Mouse (Mus musculus) megakaryocyte-erythroid progenitor cell, adult 5 weeks (primary cell): Measurements from ENCODE around the gene Olfr1211. TPM values are rescaled to one million over a fixed set of nuclear protein-coding genes. Genes with fewer than 3 reads are reported as not detected.

Experiments
- polyA plus RNA-seq: library from polyadenylated mRNA; stranded (reverse); fragments of >175 nt; gene quantifications from 2 replicates; pipeline ENCODE4 v1.2.3, GENCODE M21; 2012

The Olfr1211 gene
- polyA plus RNA-seq = 0.02 and 0.03 TPM in 2 replicates

DNA sequence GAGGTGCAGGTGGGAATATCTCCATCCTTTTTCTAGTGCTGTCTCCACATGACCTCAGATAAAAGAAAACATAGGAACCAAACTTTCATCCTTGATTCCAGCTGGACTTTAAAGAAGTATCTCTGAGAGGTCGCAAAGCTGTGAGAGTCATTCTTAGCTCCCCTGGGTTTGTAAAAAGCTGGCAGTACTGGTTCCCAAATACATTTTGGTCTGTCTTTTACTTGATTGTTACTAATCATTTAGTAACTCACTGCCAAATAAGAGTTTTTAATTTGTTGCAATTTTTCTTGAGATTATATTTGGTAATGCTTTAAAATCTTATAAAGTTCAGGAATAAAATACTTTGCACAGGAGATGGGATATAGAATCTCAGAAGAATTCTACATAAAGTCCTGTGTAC is at the start of gene Olfr1211:
Gene Olfr1211 (minus strand): TSS at position 101 of the 400 bp plus-strand sequence.

DNA sequence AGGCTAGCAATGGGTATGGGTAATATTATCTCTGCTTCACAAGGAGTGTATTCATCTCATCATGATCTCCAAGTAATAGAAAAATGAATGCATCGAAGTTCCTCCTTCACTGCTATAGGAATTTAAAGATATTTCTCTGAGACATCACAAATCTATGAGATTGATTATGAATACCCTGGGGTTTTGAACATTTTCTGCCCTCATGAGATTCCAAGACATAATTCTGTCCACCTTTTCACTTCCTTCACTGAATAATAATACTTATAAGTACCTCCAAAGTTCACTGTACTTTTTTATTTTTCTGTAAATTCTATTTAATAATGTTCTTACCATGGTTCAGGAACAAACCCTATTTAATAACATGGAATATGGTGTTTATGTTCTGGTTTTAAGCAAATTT is 42.3 kb upstream of the Olfr1211 start, which contains the start of gene Gm13762:
Gene Gm13762 (minus strand): TSS at position 101 of the 400 bp plus-strand sequence.

DNA sequence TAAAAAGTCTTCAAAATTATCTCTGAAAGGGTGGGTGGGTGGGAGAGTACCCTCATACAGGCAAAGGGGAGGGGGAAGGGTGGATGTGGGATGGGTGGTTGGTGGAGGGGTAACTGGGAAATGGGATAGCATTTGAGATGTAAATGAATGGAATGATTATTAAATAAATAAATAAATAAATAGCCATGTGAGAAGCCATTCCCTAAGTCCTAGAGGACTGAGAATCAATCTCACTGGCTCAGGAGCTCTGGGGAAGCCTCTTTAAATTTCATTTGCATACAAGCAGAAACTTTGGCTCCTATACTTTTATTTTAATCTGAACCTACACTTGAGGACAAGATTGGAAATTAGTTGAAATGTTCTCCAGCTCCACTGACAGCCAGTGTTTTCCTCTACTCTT is 15.8 kb upstream of the Olfr1211 start, which contains the start of gene Olfr1212:
Gene Olfr1212 (plus strand): TSS at position 301 of the 400 bp plus-strand sequence.

DNA sequence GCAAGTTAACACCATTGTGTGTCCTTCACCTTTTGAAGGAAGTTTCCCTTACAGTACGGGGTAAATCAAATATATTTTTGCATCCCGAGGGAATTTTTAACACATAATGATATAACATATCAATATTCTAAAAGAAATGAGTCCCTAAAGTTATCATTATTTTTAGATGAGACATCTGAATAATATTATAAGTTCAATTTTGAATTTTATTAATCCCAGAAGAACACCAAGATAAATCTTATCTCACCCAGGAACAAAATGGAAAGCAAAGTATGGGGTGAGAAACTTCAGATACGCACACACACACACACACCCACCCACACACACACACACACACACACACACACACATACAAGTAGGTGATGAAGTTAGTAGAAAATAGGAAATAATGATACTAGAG is 22.9 kb downstream of the Olfr1211 start, which contains the start of gene Olfr1209:
Gene Olfr1209 (minus strand): TSS at position 101 of the 400 bp plus-strand sequence.

DNA sequence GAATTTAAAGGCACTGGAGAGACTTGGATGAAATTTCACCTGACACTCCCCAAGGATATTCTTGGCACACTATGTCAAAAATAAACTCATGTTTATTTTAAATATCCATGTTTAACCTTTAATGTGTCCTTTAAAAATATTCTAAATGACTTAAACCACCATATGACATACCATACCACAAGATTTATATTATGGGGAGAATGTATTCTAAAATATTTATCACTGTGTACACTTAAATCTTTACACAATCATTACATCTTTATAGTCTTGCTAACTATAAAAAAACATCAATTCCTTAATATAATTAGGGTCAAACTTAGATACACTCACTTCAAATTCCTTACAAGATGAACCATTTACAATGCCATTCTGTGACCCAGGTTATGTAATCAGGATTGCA is 35.7 kb downstream of the Olfr1211 start, which contains the start of gene Olfr1208:
Gene Olfr1208 (minus strand): TSS at position 101 of the 400 bp plus-strand sequence.

Other genes with a start within 250 kb of the Olfr1211 start
- not detected in 2 replicates for gene Olfr1195, start 248.9 kb downstream of the Olfr1211 start, polyA plus RNA-seq
- gene Olfr1196, start 233.5 kb downstream of the Olfr1211 start, polyA plus RNA-seq = not detected in 2 replicates
- gene Olfr1197, start 205.7 kb downstream of the Olfr1211 start, polyA plus RNA-seq = not detected in 2 replicates
- not detected in 2 replicates for gene Olfr1198, start 186.7 kb downstream of the Olfr1211 start, polyA plus RNA-seq
- not detected in 2 replicates for gene Olfr1199, start 177.6 kb downstream of the Olfr1211 start, polyA plus RNA-seq
- gene Olfr1200, start 167.6 kb downstream of the Olfr1211 start, polyA plus RNA-seq = 0.01 TPM in 1 of 2 replicates, not detected in the other
- gene Olfr1201, start 145.1 kb downstream of the Olfr1211 start, polyA plus RNA-seq = not detected in 2 replicates
- not detected in 2 replicates for gene Olfr1202, start 123.6 kb downstream of the Olfr1211 start, polyA plus RNA-seq
- gene Olfr1205, start 108.4 kb downstream of the Olfr1211 start, polyA plus RNA-seq = not detected in 2 replicates
- gene Olfr1204, start 88.8 kb downstream of the Olfr1211 start, polyA plus RNA-seq = not detected in 2 replicates
- not detected in 2 replicates for gene Olfr1206, start 74.9 kb downstream of the Olfr1211 start, polyA plus RNA-seq
- 0.03 TPM in 1 of 2 replicates, not detected in the other for gene Olfr1208, start 35.8 kb downstream of the Olfr1211 start, polyA plus RNA-seq
- not detected in 2 replicates for gene Olfr1209, start 23.0 kb downstream of the Olfr1211 start, polyA plus RNA-seq
- gene Olfr1212, start 15.9 kb upstream of the Olfr1211 start, polyA plus RNA-seq = not detected in 2 replicates
- not detected in 2 replicates for gene Gm13762, start 42.2 kb upstream of the Olfr1211 start, polyA plus RNA-seq
- not detected in 2 replicates for gene Olfr1214, start 54.5 kb upstream of the Olfr1211 start, polyA plus RNA-seq
- gene Olfr1215, start 68.9 kb upstream of the Olfr1211 start, polyA plus RNA-seq = not detected in 2 replicates
- gene Olfr1216, start 80.2 kb upstream of the Olfr1211 start, polyA plus RNA-seq = not detected in 2 replicates
- gene Olfr1217, start 94.0 kb upstream of the Olfr1211 start, polyA plus RNA-seq = not detected in 2 replicates
- gene Olfr1218, start 123.1 kb upstream of the Olfr1211 start, polyA plus RNA-seq = not detected in 2 replicates
- gene Olfr1219, start 145.4 kb upstream of the Olfr1211 start, polyA plus RNA-seq = 0.02 TPM in 1 of 2 replicates, not detected in the other
- gene Olfr1220, start 168.7 kb upstream of the Olfr1211 start, polyA plus RNA-seq = not detected in 2 replicates
- gene Olfr1221, start 179.2 kb upstream of the Olfr1211 start, polyA plus RNA-seq = 0.19 TPM in 1 of 2 replicates, not detected in the other
- not detected in 2 replicates for gene Olfr1222, start 194.9 kb upstream of the Olfr1211 start, polyA plus RNA-seq
- not detected in 2 replicates for gene Olfr1223, start 213.4 kb upstream of the Olfr1211 start, polyA plus RNA-seq
- not detected in 2 replicates for gene Olfr1224-ps1, start 226.0 kb upstream of the Olfr1211 start, polyA plus RNA-seq
- gene Olfr1225, start 236.6 kb upstream of the Olfr1211 start, polyA plus RNA-seq = not detected in 2 replicates